Mouse (Mus musculus) layer of hippocampus, adult 8-10 months (tissue): Measurements from ENCODE around the gene Syn3. TPM values are rescaled to one million over a fixed set of nuclear protein-coding genes. Genes with fewer than 3 reads are reported as not detected.

Experiments used
- DNase-seq, 2 experiments: peaks; one replicate each; pipeline ENCODE4 v3.0.0; 2022; ENCODE audit warnings: low spot score in 2 of 2
- total RNA-seq, 4 experiments: library from RNA; stranded (reverse); gene quantifications; 2 replicates each; pipeline ENCODE4 v1.2.4; 2022

Syn3 gene
- total RNA-seq, 4 experiments from 2014 or later: 18.9 to 21.7 (median 19.6) TPM

GRCm38 (mm10) chr10:86339649-86340379 lies 158.9 kb downstream of the Syn3 start:
- peak; percentile 84 to 88 for DNase-seq

DNA sequence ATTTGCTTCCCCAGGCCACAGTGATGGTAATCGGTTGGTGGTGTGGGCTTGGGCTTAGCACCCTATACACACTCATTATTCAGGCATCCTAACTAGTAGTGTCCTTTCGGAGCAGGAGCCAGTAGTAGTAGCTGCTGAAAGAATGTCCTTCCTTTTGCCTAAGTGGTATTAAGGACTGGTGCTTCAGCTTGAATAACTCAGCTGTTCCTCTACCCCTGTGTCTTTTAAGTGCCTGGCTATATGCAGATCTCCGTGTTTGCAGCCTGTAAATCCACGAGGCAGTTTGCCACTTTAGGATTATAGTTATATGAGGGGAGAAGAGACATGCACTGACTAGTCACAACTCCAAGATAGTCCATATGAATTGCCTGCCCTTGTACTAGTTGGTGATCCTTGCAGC lies 159.6 kb downstream of the Syn3 start:
- DNase-seq: no peak

DNA sequence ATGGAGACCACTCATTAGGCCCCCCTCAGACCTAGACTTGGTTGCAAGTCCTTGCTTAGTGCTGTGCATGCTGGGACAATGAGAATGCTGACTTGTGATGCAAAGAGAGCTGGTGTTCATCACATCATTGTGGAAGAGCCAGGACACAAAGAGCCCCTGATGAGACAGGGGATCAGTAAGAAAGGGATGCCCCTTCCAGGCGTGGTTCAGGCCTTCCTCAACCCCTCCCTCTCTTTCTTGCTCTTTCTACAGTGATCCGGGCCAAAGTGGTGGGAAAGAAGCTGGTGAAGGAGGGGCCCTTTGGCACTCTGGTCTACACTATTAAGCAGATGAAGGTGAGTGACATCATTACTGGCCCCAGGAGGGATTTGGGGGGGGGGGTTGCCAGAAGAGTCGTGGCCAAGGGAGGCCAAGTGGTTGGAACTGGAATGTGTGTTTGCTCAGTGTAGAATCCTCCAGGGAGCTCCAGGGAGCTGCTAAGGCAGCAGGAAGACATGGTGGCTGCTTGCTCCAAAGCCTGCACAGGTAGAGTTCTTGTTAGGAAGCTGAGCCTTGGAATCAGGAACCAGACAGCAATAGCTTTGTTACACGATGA lies 160.5 kb downstream of the Syn3 start:
- no peak for DNase-seq

GRCm38 (mm10) chr10:86337239-86337638 lies 161.5 kb downstream of the Syn3 start:
- DNase-seq: no peak

DNA sequence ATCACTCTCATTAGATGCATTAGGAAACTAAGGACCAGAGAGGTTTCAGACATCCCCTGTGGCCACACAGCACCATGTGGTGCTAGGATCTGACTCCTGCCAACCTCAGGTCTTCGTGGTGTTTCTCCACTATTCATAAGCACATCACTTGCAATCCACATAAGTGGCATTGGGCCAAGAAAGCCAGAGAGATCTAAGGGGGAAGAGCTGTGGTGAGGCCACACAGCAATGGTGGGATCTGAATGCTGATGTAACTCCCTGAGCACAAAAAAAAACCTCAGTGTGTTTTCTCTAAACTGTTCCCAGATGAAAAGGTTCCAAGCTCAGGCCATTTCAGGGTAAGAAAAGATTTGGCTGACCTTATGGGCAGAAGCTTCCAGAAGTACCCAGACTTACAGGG lies 162.2 kb downstream of the Syn3 start:
- no peak for DNase-seq

DNA sequence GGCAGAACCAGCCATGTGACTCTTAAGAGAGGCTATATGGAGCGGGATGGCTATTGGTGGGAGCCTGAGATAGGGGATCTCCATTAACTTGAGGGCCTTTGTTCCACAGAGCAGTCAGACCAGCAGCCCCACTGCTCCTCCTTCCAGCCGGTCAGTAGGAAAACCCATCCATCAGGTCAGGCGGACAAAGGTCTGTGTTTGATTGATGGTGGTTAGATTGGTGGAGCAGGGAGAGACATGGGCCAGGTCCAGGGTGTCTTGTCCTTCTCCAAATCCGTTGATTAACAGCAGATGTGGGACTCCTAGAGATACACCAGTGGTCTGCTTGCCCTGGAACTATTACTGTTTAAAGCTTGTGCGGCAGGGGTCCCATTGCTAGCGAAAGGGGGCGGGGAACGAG lies 164.1 kb downstream of the Syn3 start:
- DNase-seq: no peak

DNA sequence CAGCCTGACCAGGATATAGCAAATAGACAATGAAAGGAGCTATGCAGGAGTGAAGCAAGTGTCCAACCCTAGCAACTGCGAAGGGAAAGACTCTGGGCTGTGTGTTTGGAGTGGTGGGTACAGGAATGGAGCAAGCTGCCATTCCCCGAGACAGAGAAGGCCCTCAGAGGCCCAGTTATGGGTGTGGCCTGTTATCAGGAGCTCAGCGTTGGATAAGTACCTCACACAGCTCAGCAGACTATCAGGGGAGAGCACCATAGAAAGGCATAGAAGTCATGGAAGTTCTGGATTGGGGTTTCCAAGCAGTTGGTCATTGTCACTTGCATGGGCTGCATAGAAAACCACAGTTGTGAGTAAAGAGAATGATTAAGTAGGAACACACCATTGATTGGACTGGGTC lies 165.8 kb downstream of the Syn3 start:
- DNase-seq: no peak

DNA sequence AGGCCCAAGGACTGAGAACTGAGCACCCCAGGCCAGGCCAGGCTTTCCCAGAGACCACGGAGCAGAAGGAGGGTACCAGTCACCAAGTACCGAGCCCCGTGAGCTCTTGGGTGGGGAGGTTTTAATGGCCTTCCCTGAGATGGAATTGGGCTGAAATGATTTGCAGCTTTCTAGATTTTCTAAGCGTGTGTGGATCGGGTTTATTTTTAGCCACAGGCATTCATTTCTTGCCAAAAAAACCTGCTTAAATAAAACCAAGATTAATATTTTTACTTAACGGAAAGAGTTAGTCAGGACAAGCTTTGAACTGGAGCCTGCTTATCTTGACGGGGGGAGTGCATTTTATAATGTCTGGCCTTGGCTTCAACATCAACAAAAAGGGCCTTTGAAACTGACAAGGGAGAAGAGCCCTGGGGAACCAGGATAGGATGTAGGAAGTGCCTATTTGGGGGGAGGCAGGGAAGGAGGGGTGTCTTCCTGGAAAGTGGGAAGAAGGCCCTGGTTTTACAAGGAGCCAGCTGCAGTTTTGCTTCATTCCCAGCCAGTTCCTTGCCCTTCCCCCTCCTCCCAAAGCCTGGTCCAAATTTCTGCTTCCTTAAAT lies 166.9 kb downstream of the Syn3 start:
- DNase-seq: no peak

- no peak for DNase-seq
Observed at GRCm38 (mm10) chr10:86330993-86331680, 167.6 kb downstream of the Syn3 start.

- no peak for DNase-seq
Observed at GRCm38 (mm10) chr10:86329241-86329882, 169.3 kb downstream of the Syn3 start.

DNA sequence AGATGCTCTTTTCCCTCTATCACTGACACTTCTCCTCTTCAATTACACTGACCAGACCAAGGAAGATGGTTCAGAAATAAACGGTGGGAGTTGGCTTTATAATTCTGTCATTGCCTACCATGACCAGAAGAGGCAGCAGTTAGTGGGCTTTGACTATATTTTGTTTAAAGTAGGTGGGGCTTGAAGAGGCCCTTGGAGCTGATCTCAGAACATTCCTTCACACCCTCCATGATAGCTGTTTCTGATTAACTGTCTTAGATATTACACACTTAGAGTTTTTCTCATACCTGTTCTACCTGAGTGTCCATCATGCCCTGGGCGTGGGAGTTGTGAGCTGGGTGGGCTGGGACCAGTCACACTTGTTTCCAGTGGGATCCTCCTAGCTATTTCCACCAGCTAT lies 170.0 kb downstream of the Syn3 start:
- no peak for DNase-seq

DNA sequence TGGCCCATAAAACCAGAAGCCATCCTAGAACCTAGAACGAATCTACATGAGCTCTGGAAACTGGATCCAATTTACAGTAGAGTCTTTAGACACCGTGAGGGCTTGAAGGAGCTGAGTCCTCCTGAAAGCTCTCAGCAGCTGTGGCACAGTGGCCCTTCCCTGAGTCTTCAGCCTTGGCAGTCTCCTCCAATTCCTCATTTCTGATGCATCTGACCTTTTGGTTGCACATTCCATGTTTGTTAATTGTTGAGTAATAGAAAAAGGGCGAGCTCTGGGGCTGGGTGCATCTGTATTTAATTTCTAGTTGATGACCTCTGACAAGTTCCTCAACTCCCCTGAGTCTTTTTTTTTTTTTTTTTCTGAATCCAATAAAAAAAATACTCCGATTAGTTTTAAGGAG lies 170.6 kb downstream of the Syn3 start:
- DNase-seq: no peak

DNA sequence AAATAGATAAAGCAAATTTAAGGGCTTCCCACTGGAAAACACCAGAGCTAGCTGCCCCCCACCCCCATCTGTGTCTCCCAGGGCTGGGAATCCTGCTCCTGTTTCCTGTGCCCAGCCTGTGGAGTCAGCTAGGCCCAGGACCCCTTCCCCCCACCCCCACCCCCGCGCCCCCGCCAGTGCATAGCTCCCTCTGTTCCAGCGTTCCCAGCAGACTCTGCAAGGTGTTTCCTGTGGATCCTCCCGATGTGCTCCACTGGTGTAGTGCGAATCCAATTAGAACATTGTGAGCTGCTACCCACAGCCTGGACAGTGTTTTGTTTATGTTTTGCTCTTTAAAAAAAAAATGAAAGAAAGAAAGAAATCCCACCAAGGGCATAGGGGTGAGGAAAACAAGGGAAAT lies 173.4 kb downstream of the Syn3 start:
- no peak for DNase-seq

DNA sequence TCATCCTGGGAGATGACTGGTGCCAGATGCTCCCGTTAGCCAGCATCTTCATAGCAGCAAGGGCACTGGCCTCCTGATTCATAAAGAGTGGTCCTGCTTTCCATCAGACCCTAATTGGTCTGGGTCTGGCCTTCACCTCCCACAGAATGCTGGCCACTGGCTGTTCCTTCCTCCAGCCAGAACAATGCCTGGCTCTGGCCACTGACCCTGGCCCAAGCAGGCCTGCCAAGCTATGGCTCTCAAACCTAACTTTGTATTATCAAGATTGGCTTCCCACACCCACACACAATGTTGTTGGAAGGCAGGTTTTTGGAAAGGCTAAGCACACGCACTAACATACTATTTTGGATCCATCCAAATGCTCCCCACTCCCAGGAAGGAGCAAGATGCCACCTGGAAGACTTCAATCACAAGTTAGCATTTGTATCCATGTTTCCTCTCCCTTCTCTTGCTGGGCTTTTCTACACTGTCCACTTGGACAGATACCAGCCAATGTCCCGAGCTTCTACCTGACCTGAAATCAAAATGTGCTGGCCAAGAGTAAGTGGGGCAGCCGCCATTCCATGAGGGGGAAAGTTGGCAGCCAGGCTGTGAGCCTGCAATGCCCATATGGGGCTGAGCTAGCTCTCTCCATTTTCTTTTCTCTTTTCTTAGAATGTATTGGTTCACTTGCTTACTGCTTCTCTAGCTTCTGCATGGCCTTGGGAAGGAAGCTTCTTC lies 175.3 kb downstream of the Syn3 start:
- DNase-seq: no peak

GRCm38 (mm10) chr10:86322006-86322405 lies 176.7 kb downstream of the Syn3 start:
- DNase-seq: no peak

GRCm38 (mm10) chr10:86321194-86321593 lies 177.5 kb downstream of the Syn3 start:
- no peak for DNase-seq

DNA sequence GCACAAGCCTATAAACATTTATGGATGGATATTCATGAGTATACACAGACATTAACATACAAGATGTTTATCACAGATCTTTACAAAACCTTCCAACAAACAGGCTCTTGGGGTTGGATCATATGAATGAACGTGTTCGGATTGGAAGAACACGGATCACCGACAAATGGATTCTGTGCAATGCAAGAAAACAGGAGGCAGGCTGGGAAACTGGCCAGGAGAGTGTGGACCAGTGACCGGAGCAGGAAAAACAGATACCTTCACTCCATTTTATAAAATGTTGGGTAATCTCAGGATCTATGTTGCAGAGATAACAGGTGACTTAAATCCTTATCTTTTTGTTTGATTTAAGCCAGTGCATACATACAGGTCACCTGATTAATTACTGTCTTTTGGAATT lies 178.5 kb downstream of the Syn3 start:
- DNase-seq: no peak

GRCm38 (mm10) chr10:86319526-86319925 lies 179.2 kb downstream of the Syn3 start:
- no peak for DNase-seq

GRCm38 (mm10) chr10:86318552-86319140 lies 180.1 kb downstream of the Syn3 start:
- no peak for DNase-seq

DNA sequence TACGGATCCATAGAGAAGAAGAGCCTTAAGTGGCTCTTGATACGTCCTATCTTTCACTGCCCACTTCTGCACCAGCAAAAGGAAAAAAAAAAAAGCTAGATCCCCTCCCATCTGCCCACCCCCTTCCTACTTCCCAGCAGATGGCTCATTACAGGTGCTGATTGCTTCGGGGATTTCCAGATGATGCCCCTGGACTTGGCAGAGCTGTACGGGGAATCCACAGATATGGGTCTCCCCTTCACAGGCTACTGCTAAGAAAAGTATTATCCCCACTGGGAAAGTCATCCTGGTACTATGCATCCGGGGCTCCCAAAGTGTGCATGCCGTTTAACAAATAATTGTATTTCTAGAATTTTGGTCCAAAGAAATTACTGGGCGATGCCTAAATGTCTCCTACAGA lies 181.1 kb downstream of the Syn3 start:
- no peak for DNase-seq

- DNase-seq: no peak
Observed at GRCm38 (mm10) chr10:86315513-86315912, 183.2 kb downstream of the Syn3 start.
